Mouse (Mus musculus) erythroblast, adult 5-6 weeks (primary cell): ENCODE data around the gene Prr27. TPM values are rescaled to one million over a fixed set of nuclear protein-coding genes. Genes with fewer than 3 reads are reported as not detected.

Experiments used
- ATAC-seq: replicated peaks from 2 replicates; pipeline ENCODE4 v1.8.0; 2016; ENCODE audit warnings: moderate number of reproducible peaks, mild to moderate bottlenecking, moderate TSS enrichment, inconsistent platforms; ENCODE audit not compliant: poor library complexity, low FRiP score, severe bottlenecking
- total RNA-seq, 2 experiments: library from RNA; stranded (forward) in 1 of 2; stranded (reverse) in 1 of 2; fragments of 150-400 nt in 1 of 2; fragments of 200-764, 138-1000 nt in 1 of 2; gene quantifications; 2 replicates each; pipeline versions ENCODE4 v1.2.3 to v1.2.4; 2015 to 2017; ENCODE audit warnings: low replicate concordance in 2 of 2

The Prr27 gene
- total RNA-seq (2015; ENCODE audit: low replicate concordance) (not detected in 2 replicates), total RNA-seq (2017; ENCODE audit: low replicate concordance) (not detected in 2 replicates)

GRCm38 (mm10) chr5:87825386-87825785, at the start of gene Prr27:
Gene Prr27, plus strand, starts transcription at chr5:87825686.
- ATAC-seq: no peak

GRCm38 (mm10) chr5:87782731-87783130, 42.8 kb upstream of the Prr27 start:
- ATAC-seq: no peak

- no peak for ATAC-seq
Observed at GRCm38 (mm10) chr5:87807782-87808181, 17.7 kb upstream of the Prr27 start, which contains the start of gene Csn1s2b. Gene Csn1s2b, plus strand, starts transcription at chr5:87808082.

GRCm38 (mm10) chr5:87809253-87809652, 16.2 kb upstream of the Prr27 start:
- ATAC-seq: no peak

GRCm38 (mm10) chr5:87855136-87855716, 29.7 kb downstream of the Prr27 start:
- ATAC-seq: no peak

GRCm38 (mm10) chr5:87870084-87870483, 44.6 kb downstream of the Prr27 start:
- no peak for ATAC-seq

- no peak for ATAC-seq
Observed at GRCm38 (mm10) chr5:87871423-87871822, 45.9 kb downstream of the Prr27 start.

GRCm38 (mm10) chr5:87884729-87885128, 59.2 kb downstream of the Prr27 start, which contains the start of gene Odam:
Gene Odam, plus strand, starts transcription at chr5:87885029.
- no peak for ATAC-seq

Other genes with a start within 250 kb of the Prr27 start
- gene Sult1e1, start 234.1 kb upstream of the Prr27 start, total RNA-seq (2015; ENCODE audit: low replicate concordance): not detected in 2 replicates
- gene Sult1e1, start 234.1 kb upstream of the Prr27 start, total RNA-seq (2017; ENCODE audit: low replicate concordance): not detected in 2 replicates
- gene Csn1s1, start 159.5 kb upstream of the Prr27 start, total RNA-seq (2015; ENCODE audit: low replicate concordance): not detected in 2 replicates
- gene Csn1s1, start 159.5 kb upstream of the Prr27 start, total RNA-seq (2017; ENCODE audit: low replicate concordance): not detected in 2 replicates
- gene Csn2, start 126.1 kb upstream of the Prr27 start, total RNA-seq (2015; ENCODE audit: low replicate concordance): not detected in 2 replicates
- not detected in 2 replicates for gene Csn2, start 126.1 kb upstream of the Prr27 start, total RNA-seq (2017; ENCODE audit: low replicate concordance)
- not detected in 2 replicates for gene Csn1s2a, start 51.1 kb upstream of the Prr27 start, total RNA-seq (2015; ENCODE audit: low replicate concordance)
- gene Csn1s2a, start 51.1 kb upstream of the Prr27 start, total RNA-seq (2017; ENCODE audit: low replicate concordance): not detected in 2 replicates
- gene Csn1s2b, start 17.6 kb upstream of the Prr27 start, total RNA-seq (2015; ENCODE audit: low replicate concordance): not detected in 2 replicates
- not detected in 2 replicates for gene Csn1s2b, start 17.6 kb upstream of the Prr27 start, total RNA-seq (2017; ENCODE audit: low replicate concordance)
- not detected in 2 replicates for gene Odam, start 59.3 kb downstream of the Prr27 start, total RNA-seq (2015; ENCODE audit: low replicate concordance)
- not detected in 2 replicates for gene Odam, start 59.3 kb downstream of the Prr27 start, total RNA-seq (2017; ENCODE audit: low replicate concordance)
- not detected in 2 replicates for gene Csn3, start 99.9 kb downstream of the Prr27 start, total RNA-seq (2015; ENCODE audit: low replicate concordance)
- not detected in 2 replicates for gene Csn3, start 99.9 kb downstream of the Prr27 start, total RNA-seq (2017; ENCODE audit: low replicate concordance)
- gene 2310003L06Rik, start 143.8 kb downstream of the Prr27 start, total RNA-seq (2015; ENCODE audit: low replicate concordance): not detected in 2 replicates
- not detected in 2 replicates for gene 2310003L06Rik, start 143.8 kb downstream of the Prr27 start, total RNA-seq (2017; ENCODE audit: low replicate concordance)
- not detected in 2 replicates for gene Gm28434, start 143.8 kb downstream of the Prr27 start, total RNA-seq (2015; ENCODE audit: low replicate concordance)
- gene Gm28434, start 143.8 kb downstream of the Prr27 start, total RNA-seq (2017; ENCODE audit: low replicate concordance): not detected in 2 replicates
- not detected in 2 replicates for gene Cabs1, start 153.8 kb downstream of the Prr27 start, total RNA-seq (2015; ENCODE audit: low replicate concordance)
- gene Cabs1, start 153.8 kb downstream of the Prr27 start, total RNA-seq (2017; ENCODE audit: low replicate concordance): not detected in 2 replicates
- gene Smr3a, start 176.9 kb downstream of the Prr27 start, total RNA-seq (2015; ENCODE audit: low replicate concordance): not detected in 2 replicates
- gene Smr3a, start 176.9 kb downstream of the Prr27 start, total RNA-seq (2017; ENCODE audit: low replicate concordance): not detected in 2 replicates